Mouse (Mus musculus): ENCODE data around the gene Fam172a.

The Fam172a gene

DNA sequence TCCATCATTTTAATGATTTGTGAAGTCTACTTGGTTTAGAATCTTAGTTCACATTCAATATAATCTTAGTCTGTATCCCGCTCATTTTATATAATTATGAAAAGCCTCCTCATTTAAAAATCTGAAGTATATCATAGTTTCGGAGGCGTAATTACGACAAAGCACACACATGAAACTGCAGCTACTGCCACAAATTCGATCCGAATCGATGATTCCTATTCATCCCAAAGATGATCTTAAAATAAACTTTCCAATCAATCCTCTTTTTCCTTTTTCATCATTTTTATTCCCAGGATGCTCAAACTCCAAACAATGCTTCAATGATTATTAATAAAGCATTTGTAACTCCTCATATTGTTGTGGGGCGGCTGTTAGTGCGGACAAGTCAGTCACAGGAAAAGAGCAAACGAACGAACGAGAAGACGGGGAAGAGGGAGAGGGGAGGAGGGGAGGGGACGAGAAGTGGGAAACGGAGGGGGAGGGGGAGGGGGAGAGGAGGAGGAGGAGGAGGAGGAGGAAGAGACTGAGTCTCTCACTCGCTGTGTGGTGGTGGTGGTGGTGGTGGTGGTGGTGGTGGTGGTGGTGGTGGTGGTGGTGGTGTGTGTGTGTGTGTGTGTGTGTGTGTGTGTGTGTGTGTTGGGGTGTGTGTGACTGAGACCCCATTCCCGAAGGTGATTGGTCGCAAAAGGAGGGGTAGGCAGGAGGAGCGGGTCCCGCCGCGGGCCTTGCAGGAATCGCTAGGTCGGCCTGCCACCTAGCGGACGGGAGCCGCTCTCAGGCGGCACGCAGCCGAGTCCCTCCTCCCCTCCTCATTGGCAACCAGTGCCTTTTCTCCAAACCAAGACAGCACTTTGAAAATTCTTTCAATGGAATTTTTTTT lies 499.4 kb downstream of the Fam172a start:
- peak; percentile 81 to 91 for DNase-seq

DNA sequence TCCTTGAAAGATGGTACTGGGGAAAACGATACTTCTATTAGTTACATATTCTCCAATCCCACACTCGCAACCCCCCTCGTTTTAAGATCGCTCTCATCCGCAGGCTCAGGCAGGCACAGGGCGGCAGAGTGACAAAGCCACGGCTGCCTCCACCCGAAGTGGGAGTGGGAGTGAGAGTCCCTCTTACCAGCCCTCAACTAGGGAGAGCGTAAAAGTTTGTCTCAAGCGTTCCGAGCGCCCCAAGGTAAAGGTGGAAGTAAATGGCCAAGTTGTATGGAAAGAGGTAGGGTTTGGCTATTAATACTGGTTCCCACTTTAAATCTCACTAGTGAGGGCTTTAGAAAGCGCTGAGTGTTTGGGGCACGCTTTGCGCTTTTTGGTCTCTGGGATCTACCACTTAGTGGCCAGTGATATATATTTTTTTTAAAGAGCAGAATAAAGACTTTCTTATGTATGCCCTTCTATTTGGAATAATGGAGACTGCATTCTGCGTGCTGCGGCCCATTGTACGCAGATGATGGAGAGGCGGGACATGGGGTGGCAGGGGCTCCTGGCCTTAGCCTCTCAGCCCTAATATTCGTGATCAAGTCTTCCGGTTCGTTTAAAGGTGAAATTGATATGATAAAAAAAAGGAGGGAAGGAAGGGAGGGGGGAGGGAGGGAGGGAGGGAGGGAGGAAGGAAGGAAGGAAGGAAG lies 500.2 kb downstream of the Fam172a start:
- no peak for DNase-seq

DNA sequence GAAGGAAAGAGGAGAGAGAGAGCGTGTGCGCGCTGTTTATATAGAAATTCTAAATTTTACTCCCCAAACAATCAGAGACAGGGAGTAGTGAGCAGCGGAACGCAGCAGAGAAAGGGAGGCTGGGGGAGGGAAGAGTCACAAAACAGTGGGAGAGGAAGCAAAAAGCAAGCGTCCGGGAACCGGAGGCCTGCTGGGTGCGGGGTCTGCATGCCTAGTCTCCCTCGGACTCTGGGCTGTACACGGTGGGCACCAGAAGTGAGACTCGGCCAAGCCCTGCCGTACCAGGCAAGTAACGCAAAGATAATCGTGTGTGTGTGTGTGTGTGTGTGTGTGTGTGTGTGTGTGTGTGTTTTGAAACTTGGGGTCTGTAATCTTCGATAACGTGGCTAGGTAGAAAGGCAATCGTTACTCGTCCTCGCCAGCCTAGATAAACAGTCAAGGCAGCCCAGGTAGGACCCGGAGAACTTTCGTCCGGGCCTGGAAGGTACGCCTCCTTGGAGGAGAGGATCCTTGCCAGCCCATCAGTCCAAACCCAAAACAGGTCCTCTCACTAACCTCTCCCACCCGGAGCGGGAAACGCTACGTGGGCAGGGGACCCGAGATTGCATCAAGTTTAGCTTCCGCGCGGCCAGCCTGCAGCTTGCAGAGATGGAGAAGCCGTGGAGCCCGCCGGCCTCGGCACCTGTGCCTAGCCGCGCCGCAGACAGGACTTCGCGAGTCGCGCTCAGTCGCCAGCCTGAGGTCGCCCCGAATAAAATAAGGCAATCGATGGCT lies 500.9 kb downstream of the Fam172a start:
- peak in 1 of 2 experiments; percentile 48 for DNase-seq

DNA sequence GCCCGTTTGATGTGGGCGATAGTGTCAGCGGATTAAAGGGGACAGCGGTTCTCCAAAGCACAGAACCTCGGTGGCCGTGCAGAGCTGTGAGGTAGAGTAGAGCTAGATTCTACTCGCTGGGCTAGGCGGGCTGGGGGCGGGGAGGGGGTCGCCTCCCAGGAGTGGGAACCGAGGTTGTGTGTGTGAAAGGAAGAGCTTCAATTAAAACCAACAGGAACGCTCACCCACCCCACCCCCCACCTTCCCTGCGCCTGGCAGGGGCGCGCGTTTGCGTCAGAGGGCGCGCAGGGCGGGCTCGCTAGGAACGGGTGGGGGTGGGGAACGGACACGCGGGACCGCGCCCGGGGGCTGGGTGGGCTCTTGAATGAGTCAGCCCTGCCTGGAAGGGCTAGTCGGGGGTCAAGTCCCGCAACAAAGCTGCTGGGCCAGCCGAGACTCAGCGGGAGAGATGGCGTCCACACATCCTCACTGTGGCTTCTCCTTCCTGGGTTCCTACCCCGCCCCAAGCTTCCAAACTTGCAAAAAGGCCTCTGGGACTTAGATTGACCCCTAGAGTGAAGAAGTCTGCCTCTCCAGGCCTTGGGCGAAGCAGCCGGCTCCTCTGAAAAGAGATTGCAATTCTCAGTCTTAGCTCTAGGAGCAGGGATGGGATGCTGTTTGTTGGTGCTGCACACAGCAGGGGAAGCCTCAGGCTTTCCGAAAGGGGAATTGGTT lies 501.7 kb downstream of the Fam172a start:
- peak in 1 of 2 experiments; percentile 38 for DNase-seq

DNA sequence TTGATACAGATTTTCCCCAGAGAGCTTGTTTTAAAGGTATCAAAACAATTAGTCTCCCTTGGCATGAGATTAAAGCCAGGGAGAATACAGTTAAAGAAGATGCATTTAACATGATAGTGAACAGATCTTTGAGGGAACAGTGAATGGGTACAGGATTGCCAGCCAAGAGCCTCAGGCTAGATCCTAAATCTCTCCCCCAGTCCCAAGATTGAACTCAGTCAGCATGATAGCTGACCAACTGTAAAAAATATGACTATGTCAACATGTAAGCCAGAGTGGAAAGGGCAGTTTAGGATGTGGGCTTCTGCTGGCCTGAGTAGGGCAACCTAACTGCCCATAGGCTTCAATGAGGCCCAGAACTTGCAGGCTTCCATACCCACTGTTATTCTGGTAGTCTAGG lies 503.6 kb downstream of the Fam172a start:
- DNase-seq: no peak

DNA sequence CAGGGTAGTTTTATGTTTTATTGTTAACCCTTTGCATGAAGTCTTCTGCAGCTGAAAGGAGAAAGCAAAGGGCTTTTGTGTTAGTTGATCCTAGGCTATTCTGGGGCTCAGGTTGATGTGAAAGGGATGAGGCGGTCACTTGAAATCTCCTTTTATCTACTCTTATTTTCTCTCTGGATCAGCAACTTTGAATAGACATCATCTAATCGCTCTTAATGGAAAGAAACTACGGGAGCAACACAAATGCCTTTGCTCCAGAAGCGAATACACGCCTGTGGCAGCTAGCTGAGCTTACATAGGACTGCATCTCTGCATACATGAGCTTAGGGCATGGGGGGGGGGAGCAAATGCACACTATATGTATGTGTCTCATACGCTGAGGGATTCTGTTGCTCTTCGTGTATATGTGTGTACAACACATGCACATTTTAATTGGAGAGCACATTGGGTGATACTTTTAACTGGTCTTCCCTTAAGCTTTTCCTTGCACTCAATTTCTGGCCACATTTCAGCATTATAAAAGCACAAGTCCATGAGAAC lies 505.1 kb downstream of the Fam172a start:
- DNase-seq: no peak

DNA sequence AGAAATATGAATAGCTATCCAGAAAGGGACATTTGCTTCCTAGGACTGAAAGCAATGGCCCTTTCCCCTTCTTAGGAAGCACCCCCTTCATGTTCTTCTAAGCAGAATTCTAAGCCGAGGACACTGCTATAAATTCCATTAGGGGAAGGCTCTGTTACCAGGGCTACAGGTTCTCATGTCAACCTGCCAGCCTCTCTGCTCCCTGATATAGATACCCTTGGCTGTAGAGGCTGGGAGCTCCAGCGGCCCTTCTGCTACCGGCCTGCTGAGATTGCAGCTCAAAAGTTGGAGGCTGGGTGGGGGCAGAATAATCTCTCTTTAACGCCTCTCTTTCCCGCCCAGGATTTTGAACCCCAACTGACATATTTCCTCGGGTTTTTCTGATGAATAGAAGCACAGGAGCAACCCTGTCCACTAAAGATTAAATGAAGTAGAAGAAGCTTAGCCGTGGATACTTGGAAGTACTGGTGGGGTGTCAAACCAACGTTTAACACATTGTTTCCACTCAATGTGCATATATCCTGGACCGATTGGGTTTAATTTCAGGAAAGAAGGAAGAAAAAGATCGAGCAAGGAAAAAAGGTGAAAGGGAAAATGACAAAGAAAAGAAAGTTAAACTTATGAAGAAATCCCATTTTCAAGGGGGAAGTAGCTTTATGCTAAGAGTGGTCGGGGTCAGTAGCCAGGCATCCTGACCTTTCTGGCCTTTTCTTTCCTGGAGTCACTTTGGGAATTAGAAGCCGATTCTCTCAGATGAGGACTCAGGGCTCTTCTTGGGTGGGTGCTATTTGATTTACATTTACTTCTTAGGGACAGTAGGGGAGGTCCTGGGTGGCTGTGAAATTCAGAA lies 506.2 kb downstream of the Fam172a start:
- DNase-seq: no peak

DNA sequence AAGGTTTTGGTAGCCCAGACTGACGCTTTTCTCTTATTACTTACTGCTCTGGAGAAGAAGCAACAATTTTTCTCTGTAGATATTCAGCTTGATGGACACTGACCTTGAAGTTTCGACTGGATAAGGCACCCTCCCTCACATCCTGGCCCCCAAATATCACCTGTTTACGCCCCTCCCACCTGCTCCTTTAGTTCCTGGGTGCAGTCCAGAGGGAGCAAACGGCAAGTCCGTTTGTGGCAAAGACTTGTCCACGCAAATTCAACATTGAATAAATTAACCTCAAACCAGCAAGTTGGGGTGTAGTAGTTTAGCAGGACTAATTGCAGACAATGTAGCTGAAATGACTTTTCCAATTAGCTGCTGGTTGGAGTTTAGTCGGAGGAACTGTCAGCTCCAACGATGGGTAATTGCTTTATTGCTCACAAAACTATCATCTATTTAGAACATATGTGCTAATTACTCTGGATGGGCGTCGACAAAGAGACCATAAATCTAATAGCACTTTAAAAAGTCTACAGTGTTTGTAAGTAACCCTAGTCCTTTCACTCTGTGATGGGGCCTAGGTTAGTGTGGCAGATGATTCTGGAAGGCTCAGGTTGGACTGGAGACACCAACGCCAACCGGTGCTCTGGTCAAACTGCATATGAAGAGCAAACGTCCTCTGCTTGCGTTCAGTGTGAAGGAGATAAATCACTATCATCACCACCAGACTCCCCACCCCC lies 507.0 kb downstream of the Fam172a start:
- no peak for DNase-seq

DNA sequence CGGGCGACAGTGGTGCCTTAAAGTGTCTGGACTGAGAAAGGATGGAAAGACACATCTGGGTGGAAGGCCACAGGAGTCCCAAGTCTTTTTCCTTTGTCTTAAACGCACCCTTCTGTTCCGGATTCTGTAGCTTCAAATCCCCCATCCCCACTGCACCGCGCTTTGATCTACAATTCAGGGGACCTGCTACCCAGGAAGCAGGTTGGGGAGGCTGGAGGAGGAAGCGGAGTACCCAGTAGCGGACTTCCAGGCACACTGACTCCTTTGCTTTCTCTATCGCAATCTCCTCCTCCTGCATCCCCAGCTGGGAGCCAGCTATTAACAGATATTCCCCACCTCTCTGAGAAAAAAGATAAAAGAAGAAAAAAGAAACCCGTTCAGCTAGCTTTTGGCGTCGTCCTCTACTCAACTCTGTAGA lies 507.8 kb downstream of the Fam172a start:
- DNase-seq: no peak

DNA sequence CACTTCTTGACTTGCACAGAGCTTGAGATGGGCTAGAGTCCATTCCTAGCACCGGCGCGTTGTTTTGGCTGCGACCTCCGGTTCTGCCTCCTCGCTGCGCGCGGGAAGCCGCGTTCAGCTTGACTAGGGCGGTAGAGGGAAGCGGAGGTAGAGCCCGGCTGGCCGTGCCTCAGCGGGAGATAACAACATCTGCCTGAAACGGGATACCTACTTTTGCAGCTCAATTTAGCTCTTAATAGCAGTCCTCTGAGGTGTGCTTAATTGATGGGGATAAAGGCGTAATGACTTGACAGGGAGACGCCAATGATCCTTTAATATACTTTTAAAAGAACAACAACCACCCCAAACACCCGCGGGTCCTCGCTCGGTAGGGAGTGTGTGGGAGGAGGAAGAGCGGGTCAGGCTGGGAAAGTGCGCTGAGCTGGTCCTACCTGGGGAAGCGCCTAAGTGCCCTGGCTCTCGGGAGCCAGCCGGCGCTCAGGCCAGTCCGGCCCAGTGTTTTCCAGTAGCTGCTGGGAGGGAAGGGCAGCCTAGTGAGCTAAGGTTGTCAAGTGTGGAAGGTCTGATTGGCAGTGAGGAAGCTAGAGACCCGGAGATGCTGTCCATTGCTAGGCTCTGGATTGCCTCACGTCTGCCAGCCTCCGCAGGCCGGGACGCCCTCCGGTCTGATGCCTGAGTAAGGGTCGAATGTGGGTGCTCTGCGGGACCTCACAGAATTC lies 508.4 kb downstream of the Fam172a start:
- DNase-seq: peak in 1 of 2 experiments; percentile 38

DNA sequence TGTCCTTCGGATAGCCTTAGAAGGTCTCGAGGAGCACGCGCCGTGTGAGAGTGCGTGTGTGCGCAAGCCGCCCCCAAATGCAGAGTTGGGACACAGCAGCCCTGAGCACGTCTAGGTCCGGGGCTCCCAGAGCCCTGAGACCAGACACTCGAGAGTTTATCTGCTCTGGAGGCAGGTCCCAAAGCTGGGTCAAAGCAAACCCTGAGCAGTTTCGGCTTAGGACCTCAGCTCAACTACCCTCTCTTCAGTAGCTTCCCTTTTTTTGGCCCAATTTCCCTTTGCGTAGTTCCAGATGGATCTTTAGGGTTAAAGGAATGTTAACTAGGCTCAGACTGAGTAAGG lies 508.9 kb downstream of the Fam172a start:
- DNase-seq: no peak

DNA sequence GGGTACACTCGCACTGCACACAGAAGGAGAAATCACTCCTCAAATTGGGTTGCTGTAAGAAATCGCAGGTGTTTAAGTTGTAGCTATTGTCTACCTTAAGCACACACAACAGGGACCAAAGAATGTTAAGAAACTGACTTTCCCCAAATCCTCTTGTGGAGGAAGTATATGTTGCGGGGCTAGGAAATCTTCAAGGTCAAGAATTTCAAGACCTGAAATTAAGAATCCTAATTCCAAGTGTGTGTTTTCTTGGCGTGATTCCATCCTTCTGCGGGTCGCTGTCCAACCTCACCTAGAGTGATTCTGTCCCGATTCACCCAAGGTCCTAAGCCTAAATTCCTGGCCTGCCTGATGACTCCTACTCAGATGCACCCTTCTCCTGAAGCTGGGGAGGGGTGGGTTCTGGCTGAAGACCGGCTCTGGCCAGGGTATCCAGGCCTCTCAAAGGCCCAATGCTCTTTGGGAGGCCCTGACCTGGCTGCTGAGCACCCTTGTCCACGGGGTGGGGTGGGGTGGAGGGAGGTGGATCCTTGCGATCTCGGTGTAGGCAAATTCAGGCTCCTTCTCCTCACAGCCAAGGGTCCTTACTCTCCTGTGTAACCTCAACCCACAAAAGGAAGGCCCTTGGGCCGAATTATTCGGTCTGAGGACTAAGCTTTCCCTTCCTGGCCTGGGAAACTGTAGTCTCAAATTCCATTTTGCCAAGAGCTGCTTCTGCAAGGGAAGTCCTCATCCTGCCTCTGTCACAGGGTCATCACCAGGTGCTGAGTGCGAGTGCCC lies 509.6 kb downstream of the Fam172a start:
- DNase-seq: no peak

DNA sequence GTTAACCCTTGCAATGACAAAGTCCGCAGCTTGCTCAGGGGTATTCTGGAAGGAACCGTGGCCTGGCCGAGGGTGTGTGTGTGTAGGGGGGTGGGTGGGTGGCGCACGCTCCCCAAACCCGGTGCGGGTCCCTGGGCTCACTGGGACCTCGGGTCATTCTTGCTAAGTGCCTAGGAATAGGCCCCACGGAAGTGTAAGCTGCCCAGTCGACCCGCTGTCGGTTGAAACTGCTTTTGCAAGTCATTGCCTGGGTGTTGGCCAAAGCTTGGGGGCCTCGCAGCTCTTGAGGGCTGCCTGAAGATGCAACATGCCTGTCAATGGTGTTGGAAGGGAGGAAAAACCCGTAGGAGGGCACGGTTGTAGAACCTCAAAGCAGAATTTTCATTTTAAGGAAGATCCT lies 510.3 kb downstream of the Fam172a start:
- DNase-seq: no peak

DNA sequence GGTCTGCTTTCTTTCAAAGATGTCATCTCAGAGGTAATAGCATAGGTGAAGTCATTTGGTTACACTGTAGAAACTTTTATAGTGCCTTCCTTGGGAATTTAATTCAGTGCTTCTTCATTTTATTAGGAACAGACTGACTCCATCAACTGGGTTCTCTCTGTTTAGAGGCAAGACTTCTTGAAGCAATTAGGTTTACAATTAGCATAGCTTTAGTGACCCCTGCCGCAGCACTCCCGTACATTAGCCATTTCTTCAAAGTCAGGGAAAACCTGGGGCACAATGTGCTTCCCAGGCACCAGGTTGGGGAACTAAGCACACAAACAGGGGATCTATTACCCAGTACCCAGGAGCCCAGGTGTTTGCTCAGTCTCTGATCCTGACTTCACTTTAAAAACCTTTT lies 511.3 kb downstream of the Fam172a start:
- no peak for DNase-seq

DNA sequence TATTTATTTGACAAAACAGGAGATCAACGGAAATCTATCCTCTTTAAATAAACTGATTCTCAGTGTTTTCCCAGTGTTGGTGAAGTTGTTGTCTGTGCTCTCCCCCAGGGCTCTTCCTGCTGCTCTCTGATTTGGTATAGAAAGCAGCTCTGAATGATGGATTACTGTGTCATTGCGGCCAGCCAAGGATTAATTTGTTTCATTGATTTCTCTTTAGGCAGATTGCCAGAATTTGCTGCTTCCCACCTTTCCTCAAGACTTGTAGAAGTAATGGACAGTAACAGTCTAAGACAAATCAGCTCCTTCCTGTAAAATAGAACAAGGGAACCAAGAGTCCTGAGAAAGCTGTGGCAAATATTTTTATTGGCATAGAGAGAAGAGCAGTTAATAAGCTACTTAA lies 513.4 kb downstream of the Fam172a start:
- DNase-seq: no peak
